Mouse (Mus musculus): ENCODE measurements around the gene Hmx2. TPM values are rescaled to one million over a fixed set of nuclear protein-coding genes. Genes with fewer than 3 reads are reported as not detected.
A peak's percentile ranks its signal among the peaks of the same experiment; 100 is the strongest.

Gene Hmx2
- total RNA-seq, 2 experiments from 2014 or later: not detected

GRCm38 (mm10) chr7:131556541-131557271, 8.1 kb downstream of the Hmx2 start:
- peak; percentile 14 for DNase-seq

- no peak for DNase-seq
Measured at GRCm38 (mm10) chr7:131557751-131558150, 9.2 kb downstream of the Hmx2 start.

- DNase-seq: peak; percentile 91
Measured at GRCm38 (mm10) chr7:131559986-131560696, 11.6 kb downstream of the Hmx2 start, which contains the start of gene Bub3. Gene Bub3, plus strand, starts transcription at chr7:131560222.

GRCm38 (mm10) chr7:131560697-131561042, 12.1 kb downstream of the Hmx2 start:
- DNase-seq: no peak

- no peak for DNase-seq
Measured at GRCm38 (mm10) chr7:131575246-131575645, 26.7 kb downstream of the Hmx2 start.

GRCm38 (mm10) chr7:131582178-131582577, 33.6 kb downstream of the Hmx2 start:
- DNase-seq: no peak

GRCm38 (mm10) chr7:131585551-131585950, 37.0 kb downstream of the Hmx2 start:
- no peak for DNase-seq

- no peak for DNase-seq
Measured at GRCm38 (mm10) chr7:131597779-131598482, 49.4 kb downstream of the Hmx2 start.

- DNase-seq: peak; percentile 42
Measured at GRCm38 (mm10) chr7:131598483-131598824, 49.9 kb downstream of the Hmx2 start.

- no peak for DNase-seq
Measured at GRCm38 (mm10) chr7:131602106-131602505, 53.5 kb downstream of the Hmx2 start.

GRCm38 (mm10) chr7:131603186-131603585, 54.6 kb downstream of the Hmx2 start:
- no peak for DNase-seq

- DNase-seq: no peak
Measured at GRCm38 (mm10) chr7:131604946-131605345, 56.4 kb downstream of the Hmx2 start.

GRCm38 (mm10) chr7:131605481-131605880, 56.9 kb downstream of the Hmx2 start:
- no peak for DNase-seq

Other genes starting within 250 kb of the Hmx2 start
- gene Cuzd1, start 226.5 kb upstream of the Hmx2 start, total RNA-seq (2021): not detected
- gene Fam24b, start 219.3 kb upstream of the Hmx2 start, total RNA-seq (2021): not detected
- not detected for gene Fam24a, start 214.9 kb upstream of the Hmx2 start, total RNA-seq (2021)
- 10 to 100 TPM; 15.0 to 15.8 TPM for gene 2310057M21Rik, start 186.0 kb upstream of the Hmx2 start, total RNA-seq (2021)
- gene Pstk, start 177.6 kb upstream of the Hmx2 start, total RNA-seq (2021): 10 to 100 TPM; 30.7 to 47.4 TPM
- gene Ikzf5, start 138.3 kb upstream of the Hmx2 start, total RNA-seq (2021): 10 to 100 TPM; 31.0 to 32.0 TPM
- 100 to 1,000 TPM; 190 to 214 TPM for gene Acadsb, start 138.2 kb upstream of the Hmx2 start, total RNA-seq (2021)
- not detected for gene Hmx3, start 5.9 kb upstream of the Hmx2 start, total RNA-seq (2021)
- 10 to 100 TPM; 58.6 to 68.0 TPM for gene Bub3, start 11.4 kb downstream of the Hmx2 start, total RNA-seq (2021)

Data from adrenal gland, postnatal 10 days (tissue).